Mouse (Mus musculus) frontal cortex, postnatal 14 days (tissue): Measurements from ENCODE around the gene Iqschfp.
A peak's percentile ranks its signal among the peaks of the same experiment; 100 is the strongest.

Experiments used
- DNase-seq, 2 experiments: peaks; one replicate each; pipeline ENCODE4 v3.0.0; 2022; ENCODE audit warnings: low spot score in 2 of 2

Gene Iqschfp

DNA sequence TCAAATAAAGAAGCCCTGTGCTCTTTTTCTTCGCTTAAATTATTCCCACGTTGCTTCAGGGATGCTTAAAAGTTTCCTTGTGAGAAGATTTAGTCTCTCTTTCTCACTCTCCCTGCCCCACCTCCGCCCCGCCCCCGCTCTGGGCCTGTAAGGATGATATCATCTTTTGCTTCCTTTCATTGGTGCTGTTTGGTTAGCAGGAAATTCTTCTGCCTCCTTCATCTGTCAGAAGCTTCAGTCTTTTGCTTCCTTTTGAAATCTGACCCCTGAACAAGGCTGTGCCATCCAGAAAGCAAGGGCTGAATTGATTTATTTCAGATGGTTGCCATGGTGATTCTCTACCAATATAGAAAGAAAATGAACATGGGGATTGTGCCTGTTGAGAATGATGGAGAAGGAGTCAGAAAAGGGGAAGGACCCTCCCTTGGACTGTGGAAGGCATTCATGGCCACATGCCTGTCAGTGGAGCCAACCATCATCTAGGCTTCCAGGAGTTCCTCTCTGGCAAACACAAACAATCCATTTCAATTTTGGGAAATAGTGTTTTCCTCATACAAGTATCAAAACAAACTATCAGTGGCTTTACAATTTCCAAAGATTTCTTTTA lies 62.5 kb downstream of the Iqschfp start:
- peak; percentile 10 to 45 for DNase-seq

- DNase-seq: no peak
These were observed 67.6 kb downstream of the Iqschfp start for GRCm38 (mm10) chr3:67959672-67960071.

DNA sequence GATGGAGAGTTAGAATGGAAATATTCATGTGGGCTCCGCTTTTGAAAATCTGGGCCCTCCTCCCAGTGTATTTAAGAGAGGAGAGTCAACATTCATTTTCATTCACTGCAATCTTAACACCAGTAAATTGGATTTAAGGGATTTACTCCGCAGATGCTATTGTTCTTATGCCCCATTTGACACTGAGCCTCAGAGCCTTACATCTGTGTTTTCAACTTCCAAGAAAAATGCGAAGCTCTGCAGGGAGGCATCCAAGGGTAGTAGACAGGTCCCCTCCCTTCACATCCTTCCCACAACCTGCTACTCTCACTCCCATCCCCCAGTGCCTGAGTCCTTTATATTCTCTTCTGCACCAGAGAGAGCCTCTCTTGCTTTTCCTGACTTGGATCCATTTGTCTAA lies 68.1 kb downstream of the Iqschfp start:
- DNase-seq: no peak

DNA sequence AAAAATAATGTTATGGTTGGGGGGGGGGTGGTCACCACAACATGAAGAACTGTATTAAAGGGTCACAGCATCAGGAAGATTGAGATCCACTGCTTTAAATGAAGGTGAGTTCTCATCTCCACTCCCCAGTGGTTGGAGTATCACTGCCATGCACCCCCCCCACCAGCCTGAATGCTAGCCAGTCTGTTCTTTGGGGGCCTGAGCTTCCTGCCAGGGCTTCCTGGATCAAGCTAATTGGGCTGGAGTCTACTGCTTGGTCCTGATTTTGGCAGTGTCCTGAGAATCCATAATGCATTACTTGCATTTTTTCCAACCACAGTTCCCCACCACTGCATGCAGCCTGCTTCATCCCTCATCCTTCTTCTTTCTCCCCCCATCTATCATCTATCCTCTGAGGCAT lies 68.7 kb downstream of the Iqschfp start:
- DNase-seq: no peak

GRCm38 (mm10) chr3:67961934-67962639 lies 70.1 kb downstream of the Iqschfp start:
- no peak for DNase-seq

GRCm38 (mm10) chr3:67974340-67974998 lies 82.4 kb downstream of the Iqschfp start:
- no peak for DNase-seq

GRCm38 (mm10) chr3:67980006-67980405 lies 88.0 kb downstream of the Iqschfp start:
- no peak for DNase-seq

GRCm38 (mm10) chr3:67983329-67983728 lies 91.3 kb downstream of the Iqschfp start:
- peak in 1 of 2 experiments; percentile 14 for DNase-seq

- DNase-seq: no peak
These were observed 110.4 kb downstream of the Iqschfp start for GRCm38 (mm10) chr3:68002415-68002814.

- DNase-seq: no peak
These were observed 120.3 kb downstream of the Iqschfp start for GRCm38 (mm10) chr3:68012342-68012741.

- no peak for DNase-seq
These were observed 123.8 kb downstream of the Iqschfp start for GRCm38 (mm10) chr3:68015786-68016185.

GRCm38 (mm10) chr3:68019401-68019800 lies 127.4 kb downstream of the Iqschfp start:
- no peak for DNase-seq

GRCm38 (mm10) chr3:68036097-68036496 lies 144.1 kb downstream of the Iqschfp start:
- DNase-seq: no peak

DNA sequence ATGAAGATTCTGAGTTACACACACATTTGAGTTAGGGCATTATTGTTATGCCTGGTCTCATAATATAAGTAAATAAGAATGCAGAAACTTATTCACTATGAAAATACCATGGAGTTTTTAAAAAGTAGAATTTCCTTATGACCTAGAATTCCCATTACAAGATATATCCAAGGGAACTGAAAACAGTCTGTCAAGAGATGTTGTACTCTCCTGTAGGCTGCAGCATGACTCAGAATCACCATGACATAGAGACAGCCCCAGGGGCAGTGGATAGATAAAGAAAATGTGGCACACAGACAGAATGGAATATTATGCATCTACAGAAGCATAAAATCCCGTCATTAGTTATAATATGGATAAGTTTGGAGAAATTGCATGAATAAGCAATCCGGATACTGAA lies 150.9 kb downstream of the Iqschfp start:
- DNase-seq: no peak

GRCm38 (mm10) chr3:68045475-68046416 lies 153.7 kb downstream of the Iqschfp start:
- DNase-seq: peak in 1 of 2 experiments; percentile 33

GRCm38 (mm10) chr3:68053538-68053937 lies 161.5 kb downstream of the Iqschfp start:
- DNase-seq: no peak

GRCm38 (mm10) chr3:68055071-68055470 lies 163.0 kb downstream of the Iqschfp start:
- DNase-seq: no peak

DNA sequence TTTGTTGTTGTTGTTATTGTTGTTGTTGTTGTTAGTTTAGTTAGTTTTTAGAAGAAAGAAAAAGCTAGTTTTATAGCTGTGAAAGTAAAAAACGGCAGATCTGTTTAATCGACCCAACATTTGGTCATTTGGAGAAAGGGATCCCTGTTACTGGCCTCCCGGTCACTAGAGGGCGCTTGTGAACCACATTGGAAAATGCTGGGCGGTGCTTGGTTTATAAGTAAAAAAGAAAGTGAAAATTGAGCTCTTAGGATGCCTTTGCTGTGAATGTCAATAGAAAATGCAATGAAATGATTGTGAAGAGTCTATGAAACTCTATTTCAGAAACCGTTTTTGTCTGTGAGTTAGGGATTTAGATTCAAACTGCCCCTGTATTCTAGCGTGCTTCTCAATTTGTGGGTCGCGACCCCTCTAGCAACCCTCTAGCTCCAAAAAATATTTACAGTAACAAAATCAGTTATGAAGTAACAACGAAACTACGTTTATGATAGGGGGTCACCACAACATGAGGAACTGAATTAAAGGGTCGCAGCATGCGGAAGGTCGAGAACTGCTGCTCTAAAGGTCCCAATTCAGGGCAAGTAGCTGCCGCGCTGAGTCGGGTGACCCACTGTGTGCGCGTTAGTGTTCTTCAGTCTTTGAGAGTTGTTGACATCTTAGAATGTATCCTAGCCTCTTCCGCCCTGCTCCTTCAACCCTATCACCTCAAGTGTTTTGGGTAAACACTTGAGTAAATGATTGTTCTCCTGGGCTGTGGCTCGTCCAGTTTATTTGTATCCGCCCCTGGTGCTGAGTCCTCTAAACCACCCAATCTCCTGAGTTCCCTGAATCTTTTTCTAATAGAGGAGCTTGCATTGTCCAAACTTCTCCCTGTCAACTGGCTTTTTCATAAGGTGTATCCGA lies 164.6 kb downstream of the Iqschfp start:
- DNase-seq: peak in 1 of 2 experiments; percentile 68

DNA sequence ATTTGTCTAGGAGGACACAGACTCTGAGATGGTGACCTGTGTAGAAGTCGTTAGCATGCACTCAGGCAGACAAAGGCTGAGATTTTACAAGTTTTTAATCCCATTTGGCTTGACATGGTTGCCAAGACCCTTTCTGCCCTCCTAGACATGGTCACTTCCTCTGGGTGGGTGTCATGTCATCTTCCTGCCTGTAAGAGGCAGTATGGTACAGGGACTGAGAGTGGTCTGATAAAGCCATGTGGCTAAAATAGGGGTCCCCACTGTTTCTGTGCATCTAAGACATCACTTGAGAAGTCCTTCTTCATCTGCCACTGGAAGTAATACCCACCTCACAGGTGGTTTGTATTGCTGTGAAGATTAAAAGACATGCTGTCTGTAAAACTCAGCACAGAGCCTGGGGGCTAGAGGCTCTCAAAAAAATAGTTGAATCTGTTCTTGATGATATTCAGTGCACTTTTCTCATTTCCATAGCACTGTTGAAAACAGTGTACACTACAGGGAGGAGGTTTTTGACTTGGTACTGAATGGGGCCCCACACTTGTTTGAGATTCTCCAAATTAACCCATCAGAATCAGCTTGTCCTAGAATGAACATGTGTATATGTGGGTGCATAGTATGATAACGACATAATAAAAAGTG lies 167.2 kb downstream of the Iqschfp start:
- no peak for DNase-seq

GRCm38 (mm10) chr3:68064731-68065130 lies 172.7 kb downstream of the Iqschfp start, which contains the start of gene Schip1:
TSS of gene Schip1 (plus strand) at chr3:68064802.
- DNase-seq: no peak
